Mouse (Mus musculus): Measurements from ENCODE around the gene Akap8l. TPM values are rescaled to one million over a fixed set of nuclear protein-coding genes. Genes with fewer than 3 reads are reported as not detected.

Akap8l gene
- polyA plus RNA-seq, 1 experiment from 2014 or later = 115 TPM

- Histone ChIP-seq H3K4me1 (ENCODE audit: control insufficient read depth, insufficient read depth, low read length) (peaks cover 8% of the 10 kb centered on the region), H3K9me3 (ENCODE audit: control insufficient read depth, low read length) (no peaks in the 10 kb centered on the region), H3K9ac (replicated peaks; ENCODE audit: low read length) (no peak overlapping the region), H3K27me3 (ENCODE audit: control insufficient read depth, insufficient read depth, low read length) (no peaks in the 10 kb centered on the region), H3K36me3 (ENCODE audit: control insufficient read depth, insufficient read depth, low read length) (peaks cover 52% of the 10 kb centered on the region), H3K4me2 (ENCODE audit: low read length) (no peak overlapping the region), H3K4me3 (replicated peaks; ENCODE audit: low read depth, low read length) (no peak overlapping the region), H3K27ac (replicated peaks; ENCODE audit: low read depth, low read length) (peak overlapping the region; percentile 61)
- WGBS = 29% methylated on average over 5 of the region's 5 CpGs
- ATAC-seq (ENCODE audit: low FRiP score, low TSS enrichment) (no peak), DNase-seq (peak; percentile 36)
Observed at GRCm38 (mm10) chr17:32354211-32354610, 3.8 kb upstream of the Akap8l start.

- Histone ChIP-seq H3K4me1 (ENCODE audit: control insufficient read depth, insufficient read depth, low read length) (peaks cover 10% of the 10 kb centered on the region), H3K4me2 (ENCODE audit: low read length) (no peak overlapping the region), H3K36me3 (ENCODE audit: control insufficient read depth, insufficient read depth, low read length) (peaks cover 47% of the 10 kb centered on the region), H3K9me3 (ENCODE audit: control insufficient read depth, low read length) (no peaks in the 10 kb centered on the region), H3K9ac (replicated peaks; ENCODE audit: low read length) (no peak overlapping the region), H3K4me3 (replicated peaks; ENCODE audit: low read depth, low read length) (no peak overlapping the region), H3K27ac (replicated peaks; ENCODE audit: low read depth, low read length) (peak overlapping the region; percentile 61), H3K27me3 (ENCODE audit: control insufficient read depth, insufficient read depth, low read length) (no peaks in the 10 kb centered on the region)
- DNase-seq = peak; percentile 66
- ATAC-seq (ENCODE audit: low FRiP score, low TSS enrichment) = no peak
- WGBS = 41% methylated on average over 4 of the region's 4 CpGs
Observed at GRCm38 (mm10) chr17:32353696-32354095, 3.3 kb upstream of the Akap8l start.

GRCm38 (mm10) chr17:32351726-32352125, 1.3 kb upstream of the Akap8l start:
- no peak for DNase-seq
- Histone ChIP-seq H3K4me2 (ENCODE audit: low read length) (no peak overlapping the region), H3K36me3 (ENCODE audit: control insufficient read depth, insufficient read depth, low read length) (peaks cover 27% of the 10 kb centered on the region), H3K9me3 (ENCODE audit: control insufficient read depth, low read length) (no peaks in the 10 kb centered on the region), H3K4me3 (replicated peaks; ENCODE audit: low read depth, low read length) (no peak overlapping the region), H3K27ac (replicated peaks; ENCODE audit: low read depth, low read length) (no peak overlapping the region), H3K9ac (replicated peaks; ENCODE audit: low read length) (no peak overlapping the region), H3K4me1 (ENCODE audit: control insufficient read depth, insufficient read depth, low read length) (peaks cover 15% of the 10 kb centered on the region), H3K27me3 (ENCODE audit: control insufficient read depth, insufficient read depth, low read length) (no peaks in the 10 kb centered on the region)
- no peak for ATAC-seq (ENCODE audit: low FRiP score, low TSS enrichment)

DNA sequence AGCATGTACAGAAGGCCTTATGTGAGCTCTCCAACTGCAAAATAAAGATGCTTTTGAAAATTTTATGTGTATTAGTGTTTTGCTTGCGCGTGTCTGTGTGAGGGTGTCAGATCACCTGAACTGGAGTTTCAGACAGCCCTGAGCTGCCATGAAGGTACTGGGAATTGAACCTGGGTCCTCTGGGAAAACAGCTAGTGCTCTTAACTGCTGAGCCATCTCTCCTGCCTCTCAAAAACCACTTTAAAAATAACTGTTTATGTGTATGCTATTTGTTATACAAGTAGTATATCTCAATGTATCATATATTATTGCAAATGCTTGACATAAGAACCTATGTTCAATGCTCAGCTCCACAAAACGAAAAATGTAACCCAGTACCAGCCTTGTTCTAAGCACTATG, 862 bp upstream of the Akap8l start:
- Histone ChIP-seq H3K27me3 (ENCODE audit: control insufficient read depth, insufficient read depth, low read length) (no peaks in the 10 kb centered on the region), H3K27ac (replicated peaks; ENCODE audit: low read depth, low read length) (no peak overlapping the region), H3K4me3 (replicated peaks; ENCODE audit: low read depth, low read length) (peak overlapping the region; percentile 88; the same call in 1 of the 2 replicates), H3K36me3 (ENCODE audit: control insufficient read depth, insufficient read depth, low read length) (peaks cover 23% of the 10 kb centered on the region), H3K9ac (replicated peaks; ENCODE audit: low read length) (no peak overlapping the region), H3K4me2 (ENCODE audit: low read length) (peak overlapping the region; percentile 90), H3K4me1 (ENCODE audit: control insufficient read depth, insufficient read depth, low read length) (peaks cover 15% of the 10 kb centered on the region), H3K9me3 (ENCODE audit: control insufficient read depth, low read length) (no peaks in the 10 kb centered on the region)
- no peak for DNase-seq
- WGBS = 81% methylated on average over 3 of the region's 3 CpGs
- ATAC-seq (ENCODE audit: low FRiP score, low TSS enrichment) = no peak

DNA sequence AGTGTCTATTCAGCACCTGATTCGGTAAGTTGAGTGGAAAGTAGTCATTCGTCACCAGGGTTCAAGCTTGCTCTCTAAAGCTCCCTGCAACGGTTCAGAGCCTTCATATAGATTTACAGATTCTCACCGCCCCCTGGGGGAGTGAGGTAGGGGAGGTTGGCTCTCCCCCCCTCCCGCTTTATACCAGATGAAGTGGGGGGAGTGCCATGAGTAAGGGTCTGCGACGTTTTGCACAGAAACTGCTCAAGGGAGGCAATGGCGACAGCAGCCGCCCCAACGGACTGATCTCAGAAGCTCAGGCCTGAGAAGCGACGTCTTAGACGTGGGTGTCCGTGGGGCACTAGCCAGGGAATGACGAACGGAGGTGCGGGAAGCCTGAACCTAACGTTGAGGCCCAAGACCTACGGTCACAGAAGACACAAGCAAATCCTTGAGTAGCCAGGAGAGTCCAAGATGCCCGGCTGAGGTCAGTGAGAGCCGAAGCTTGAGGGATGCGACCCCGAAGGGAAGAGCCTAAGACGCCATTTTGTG, 491 bp downstream of the Akap8l start:
- under 1% methylated on average over 24 of the region's 24 CpGs for WGBS
- no peaks in the 10 kb centered on the region for H3K9me3 ChIP-seq (ENCODE audit: control insufficient read depth, low read length)
- peak overlapping the region; percentile 88 for H3K4me3 ChIP-seq (replicated peaks; ENCODE audit: low read depth, low read length)
- peak overlapping the region; percentile 78 for H3K9ac ChIP-seq (replicated peaks; ENCODE audit: low read length)
- H3K4me1 ChIP-seq (ENCODE audit: control insufficient read depth, insufficient read depth, low read length) = peaks cover 15% of the 10 kb centered on the region
- H3K27me3 ChIP-seq (ENCODE audit: control insufficient read depth, insufficient read depth, low read length) = no peaks in the 10 kb centered on the region
- peak overlapping the region; percentile 90 for H3K4me2 ChIP-seq (ENCODE audit: low read length)
- H3K27ac ChIP-seq (replicated peaks; ENCODE audit: low read depth, low read length) = peak overlapping the region; percentile 90
- H3K36me3 ChIP-seq (ENCODE audit: control insufficient read depth, insufficient read depth, low read length) = peaks cover 12% of the 10 kb centered on the region
- no peak; the same call in 1 of the 2 replicates for ATAC-seq (ENCODE audit: low FRiP score, low TSS enrichment)
- no peak for DNase-seq

GRCm38 (mm10) chr17:32349037-32349732, 1.2 kb downstream of the Akap8l start:
- 16% methylated on average over 4 of the region's 4 CpGs for WGBS
- ATAC-seq (ENCODE audit: low FRiP score, low TSS enrichment) = no peak
- H3K27ac ChIP-seq (replicated peaks; ENCODE audit: low read depth, low read length) = peak overlapping the region; percentile 90; the same call in 1 of the 2 replicates
- peak overlapping the region; percentile 90 for H3K4me2 ChIP-seq (ENCODE audit: low read length)
- peak overlapping the region; percentile 88 for H3K4me3 ChIP-seq (replicated peaks; ENCODE audit: low read depth, low read length)
- H3K9ac ChIP-seq (replicated peaks; ENCODE audit: low read length) = peak overlapping the region; percentile 78
- H3K27me3 ChIP-seq (ENCODE audit: control insufficient read depth, insufficient read depth, low read length) = no peaks in the 10 kb centered on the region
- DNase-seq = peak; percentile 81
- H3K9me3 ChIP-seq (ENCODE audit: control insufficient read depth, low read length) = no peaks in the 10 kb centered on the region
- peaks cover 15% of the 10 kb centered on the region for H3K4me1 ChIP-seq (ENCODE audit: control insufficient read depth, insufficient read depth, low read length)
- H3K36me3 ChIP-seq (ENCODE audit: control insufficient read depth, insufficient read depth, low read length) = peaks cover 12% of the 10 kb centered on the region

GRCm38 (mm10) chr17:32348406-32348805, 2.0 kb downstream of the Akap8l start:
- 96% methylated on average over 2 of the region's 2 CpGs for WGBS
- no peak overlapping the region for H3K27ac ChIP-seq (replicated peaks; ENCODE audit: low read depth, low read length)
- ATAC-seq (ENCODE audit: low FRiP score, low TSS enrichment) (no peak), DNase-seq (no peak)
- peak overlapping the region; percentile 88; the same call in 1 of the 2 replicates for H3K4me3 ChIP-seq (replicated peaks; ENCODE audit: low read depth, low read length)
- no peaks in the 10 kb centered on the region for H3K9me3 ChIP-seq (ENCODE audit: control insufficient read depth, low read length)
- no peak overlapping the region for H3K9ac ChIP-seq (replicated peaks; ENCODE audit: low read length)
- H3K4me1 ChIP-seq (ENCODE audit: control insufficient read depth, insufficient read depth, low read length) = peaks cover 15% of the 10 kb centered on the region
- peak overlapping the region; percentile 90 for H3K4me2 ChIP-seq (ENCODE audit: low read length)
- no peaks in the 10 kb centered on the region for H3K27me3 ChIP-seq (ENCODE audit: control insufficient read depth, insufficient read depth, low read length)
- H3K36me3 ChIP-seq (ENCODE audit: control insufficient read depth, insufficient read depth, low read length) = peaks cover 16% of the 10 kb centered on the region

GRCm38 (mm10) chr17:32341102-32341501, 9.3 kb downstream of the Akap8l start:
- H3K4me1 ChIP-seq (ENCODE audit: control insufficient read depth, insufficient read depth, low read length) = no peaks in the 10 kb centered on the region
- DNase-seq = no peak

GRCm38 (mm10) chr17:32340110-32340509, 10.3 kb downstream of the Akap8l start:
- no peak overlapping the region for H3K27ac ChIP-seq (replicated peaks; ENCODE audit: low read depth, low read length)
- 94% methylated on average over 1 of the region's 1 CpGs for WGBS

More at GRCm38 (mm10) chr17:32341102-32341501, 9.3 kb downstream of the Akap8l start:
- no peaks in the 10 kb centered on the region for H3K9me3 ChIP-seq (ENCODE audit: control insufficient read depth, low read length)
- no peak overlapping the region for H3K4me2 ChIP-seq (ENCODE audit: low read length)
- H3K36me3 ChIP-seq (ENCODE audit: control insufficient read depth, insufficient read depth, low read length) = peaks cover 54% of the 10 kb centered on the region
- no peak overlapping the region for H3K4me3 ChIP-seq (replicated peaks; ENCODE audit: low read depth, low read length)
- ATAC-seq (ENCODE audit: low FRiP score, low TSS enrichment) = no peak
- no peak overlapping the region for H3K27ac ChIP-seq (replicated peaks; ENCODE audit: low read depth, low read length)
- H3K27me3 ChIP-seq (ENCODE audit: control insufficient read depth, insufficient read depth, low read length) = no peaks in the 10 kb centered on the region
- H3K9ac ChIP-seq (replicated peaks; ENCODE audit: low read length) = no peak overlapping the region
- 92% methylated on average over 1 of the region's 1 CpGs for WGBS

More at GRCm38 (mm10) chr17:32340110-32340509, 10.3 kb downstream of the Akap8l start:
- Histone ChIP-seq H3K9me3 (ENCODE audit: control insufficient read depth, low read length) (no peaks in the 10 kb centered on the region), H3K9ac (replicated peaks; ENCODE audit: low read length) (no peak overlapping the region), H3K4me3 (replicated peaks; ENCODE audit: low read depth, low read length) (no peak overlapping the region), H3K4me2 (ENCODE audit: low read length) (no peak overlapping the region), H3K27me3 (ENCODE audit: control insufficient read depth, insufficient read depth, low read length) (no peaks in the 10 kb centered on the region), H3K36me3 (ENCODE audit: control insufficient read depth, insufficient read depth, low read length) (peaks cover 63% of the 10 kb centered on the region), H3K4me1 (ENCODE audit: control insufficient read depth, insufficient read depth, low read length) (no peaks in the 10 kb centered on the region)
- ATAC-seq (ENCODE audit: low FRiP score, low TSS enrichment) = no peak
- no peak for DNase-seq
